Mouse (Mus musculus) layer of hippocampus, adult 9-10 months (tissue): Measurements from ENCODE around the gene Atf4.

Source experiments
- DNase-seq: peaks from one replicate; pipeline ENCODE4 v3.0.0; 2022; ENCODE audit warnings: low spot score

Atf4 gene

DNA sequence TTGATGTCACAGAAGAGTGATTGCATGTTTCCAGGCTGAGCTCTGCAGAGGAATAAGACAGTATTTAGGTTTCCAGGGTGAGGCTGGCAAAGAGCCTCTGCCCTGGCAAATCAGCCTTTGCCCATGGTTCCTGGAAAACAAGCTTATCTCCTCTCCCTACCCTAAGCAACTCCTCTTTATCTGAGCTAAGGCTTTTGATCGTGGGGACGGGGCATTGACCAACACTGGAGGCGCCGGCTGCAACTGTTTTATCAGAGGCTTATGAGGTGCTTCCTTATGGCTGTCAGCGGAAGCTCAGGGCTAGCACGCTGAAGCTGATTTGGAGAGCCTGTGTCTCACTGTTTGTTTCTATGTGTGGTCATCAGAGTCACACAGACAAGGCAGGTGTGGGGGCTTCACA lies 4.4 kb upstream of the Atf4 start:
- DNase-seq, result no peak

DNA sequence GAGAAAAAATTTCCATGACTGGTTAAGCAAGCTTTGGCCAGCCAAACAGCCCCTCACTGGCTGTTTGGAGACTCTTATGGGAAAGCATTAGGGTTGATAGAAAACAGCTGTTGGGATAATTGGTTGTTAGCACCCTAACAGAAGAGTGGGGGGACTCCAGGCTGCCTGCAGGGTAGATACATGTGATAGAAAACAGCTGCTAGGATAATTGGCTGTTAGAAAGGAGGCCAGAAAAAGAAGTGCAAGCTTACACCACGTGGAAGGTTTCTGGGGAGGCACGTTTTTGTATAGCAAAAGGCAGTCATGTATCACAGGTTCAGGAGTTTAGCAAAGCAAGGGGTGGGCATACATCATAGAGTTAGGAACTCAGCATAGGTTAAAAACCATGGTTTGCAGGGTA lies 1.5 kb upstream of the Atf4 start:
- no peak for DNase-seq

DNA sequence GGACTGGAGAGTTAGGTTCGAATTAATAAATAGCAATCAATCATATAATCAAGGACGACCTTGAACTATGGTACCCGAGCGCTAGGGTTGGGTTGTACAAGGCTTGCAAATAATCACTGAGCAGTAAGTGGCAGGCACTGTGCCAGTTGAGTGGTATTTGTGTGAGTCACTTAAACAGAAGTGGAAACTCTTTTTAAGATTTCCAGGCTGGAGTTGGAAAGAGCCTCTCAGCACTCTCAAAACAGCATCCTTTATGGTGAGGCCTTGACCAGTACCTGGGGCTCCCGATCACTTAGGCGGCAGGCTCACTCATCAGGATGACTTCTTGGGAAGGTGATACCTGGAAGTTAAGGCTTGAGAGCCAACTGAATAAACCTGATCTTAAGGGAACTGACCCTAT lies 777 bp upstream of the Atf4 start:
- DNase-seq, result no peak

DNA sequence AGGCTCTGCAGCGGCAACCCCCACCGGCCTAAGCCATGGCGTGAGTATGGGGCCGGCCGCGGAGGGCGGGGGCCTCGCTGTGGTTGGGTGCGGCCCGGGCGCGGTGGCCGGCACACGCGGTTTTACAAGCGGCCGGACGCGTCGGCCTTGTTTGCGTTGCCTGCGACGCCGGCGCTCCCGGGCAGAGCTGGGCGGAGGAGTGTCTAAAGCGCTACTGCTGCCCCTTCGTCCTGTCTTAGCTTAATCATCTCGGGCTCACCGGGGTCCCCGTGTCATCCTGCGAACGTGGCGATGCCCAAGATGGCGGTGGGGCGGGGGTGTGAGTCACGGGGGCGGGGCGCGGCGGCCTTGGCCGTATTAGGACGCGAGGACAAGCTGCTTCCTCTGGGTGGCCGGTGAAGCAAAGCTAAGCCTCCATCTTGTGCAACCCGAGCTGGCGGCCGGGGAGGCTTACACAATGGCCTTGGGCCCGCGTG lies 700 bp downstream of the Atf4 start:
- DNase-seq, result no peak

DNA sequence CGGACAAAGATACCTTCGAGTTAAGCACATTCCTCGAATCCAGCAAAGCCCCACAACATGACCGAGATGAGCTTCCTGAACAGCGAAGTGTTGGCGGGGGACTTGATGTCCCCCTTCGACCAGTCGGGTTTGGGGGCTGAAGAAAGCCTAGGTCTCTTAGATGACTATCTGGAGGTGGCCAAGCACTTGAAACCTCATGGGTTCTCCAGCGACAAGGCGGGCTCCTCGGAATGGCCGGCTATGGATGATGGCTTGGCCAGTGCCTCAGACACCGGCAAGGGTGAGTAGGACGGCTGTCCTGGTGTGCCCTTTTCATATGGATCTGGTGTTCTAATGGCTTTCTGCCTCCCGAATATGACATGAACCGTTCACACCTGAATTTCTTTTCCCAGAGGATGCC lies 1.3 kb downstream of the Atf4 start:
- no peak for DNase-seq

DNA sequence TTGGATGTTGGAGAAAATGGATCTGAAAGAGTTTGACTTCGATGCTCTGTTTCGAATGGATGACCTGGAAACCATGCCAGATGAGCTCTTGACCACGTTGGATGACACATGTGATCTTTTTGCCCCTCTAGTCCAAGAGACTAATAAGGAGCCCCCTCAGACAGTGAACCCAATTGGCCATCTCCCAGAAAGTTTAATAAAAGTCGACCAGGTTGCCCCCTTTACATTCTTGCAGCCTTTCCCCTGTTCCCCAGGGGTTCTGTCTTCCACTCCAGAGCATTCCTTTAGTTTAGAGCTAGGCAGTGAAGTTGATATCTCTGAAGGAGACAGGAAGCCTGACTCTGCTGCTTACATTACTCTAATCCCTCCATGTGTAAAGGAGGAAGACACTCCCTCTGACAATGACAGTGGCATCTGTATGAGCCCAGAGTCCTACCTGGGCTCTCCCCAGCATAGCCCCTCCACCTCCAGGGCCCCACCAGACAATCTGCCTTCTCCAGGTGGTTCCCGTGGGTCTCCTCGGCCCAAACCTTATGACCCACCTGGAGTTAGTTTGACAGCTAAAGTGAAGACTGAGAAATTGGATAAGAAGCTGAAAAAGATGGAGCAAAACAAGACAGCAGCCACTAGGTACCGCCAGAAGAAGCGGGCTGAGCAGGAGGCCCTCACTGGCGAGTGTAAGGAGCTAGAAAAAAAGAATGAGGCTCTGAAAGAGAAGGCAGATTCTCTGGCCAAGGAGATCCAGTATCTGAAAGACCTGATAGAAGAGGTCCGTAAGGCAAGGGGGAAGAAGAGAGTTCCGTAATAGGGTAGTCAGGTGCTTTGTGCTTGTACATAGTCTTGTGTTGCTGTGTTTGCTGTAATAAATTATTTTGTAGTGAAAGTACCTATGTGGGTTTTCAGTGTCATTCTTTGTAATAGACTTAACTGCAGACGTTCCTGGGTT lies 1.9 kb downstream of the Atf4 start:
- no peak for DNase-seq

DNA sequence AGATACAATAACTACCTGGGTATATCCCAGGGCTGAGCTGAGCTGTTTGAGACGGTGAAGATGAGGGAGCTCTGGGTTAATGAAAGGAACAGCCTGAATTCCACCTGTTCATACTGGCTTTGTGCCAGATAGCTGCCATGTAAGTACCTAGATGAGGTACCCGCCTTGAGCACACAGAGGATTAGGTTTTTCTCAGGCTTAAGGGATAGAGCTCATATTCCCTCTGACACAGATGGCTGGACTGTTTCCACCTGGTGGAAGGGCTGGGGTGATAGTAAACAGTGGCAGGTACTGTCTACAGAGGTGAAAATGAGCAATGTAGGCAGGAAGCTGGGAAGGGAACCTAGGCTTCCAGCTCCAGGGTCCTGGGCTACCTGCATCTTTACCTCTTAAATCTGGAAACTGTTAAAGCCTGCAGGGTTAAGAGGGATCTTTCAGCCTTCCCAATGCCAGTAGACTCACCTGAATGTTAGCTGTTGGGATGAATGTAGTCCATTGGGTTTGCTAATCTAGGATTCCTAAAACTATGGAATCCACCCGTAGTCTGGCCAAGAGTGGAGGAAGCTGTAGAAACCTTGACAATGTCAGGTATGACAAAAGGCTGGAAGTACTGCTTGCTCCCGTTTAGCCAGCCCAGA lies 2.7 kb downstream of the Atf4 start:
- DNase-seq, result no peak

DNA sequence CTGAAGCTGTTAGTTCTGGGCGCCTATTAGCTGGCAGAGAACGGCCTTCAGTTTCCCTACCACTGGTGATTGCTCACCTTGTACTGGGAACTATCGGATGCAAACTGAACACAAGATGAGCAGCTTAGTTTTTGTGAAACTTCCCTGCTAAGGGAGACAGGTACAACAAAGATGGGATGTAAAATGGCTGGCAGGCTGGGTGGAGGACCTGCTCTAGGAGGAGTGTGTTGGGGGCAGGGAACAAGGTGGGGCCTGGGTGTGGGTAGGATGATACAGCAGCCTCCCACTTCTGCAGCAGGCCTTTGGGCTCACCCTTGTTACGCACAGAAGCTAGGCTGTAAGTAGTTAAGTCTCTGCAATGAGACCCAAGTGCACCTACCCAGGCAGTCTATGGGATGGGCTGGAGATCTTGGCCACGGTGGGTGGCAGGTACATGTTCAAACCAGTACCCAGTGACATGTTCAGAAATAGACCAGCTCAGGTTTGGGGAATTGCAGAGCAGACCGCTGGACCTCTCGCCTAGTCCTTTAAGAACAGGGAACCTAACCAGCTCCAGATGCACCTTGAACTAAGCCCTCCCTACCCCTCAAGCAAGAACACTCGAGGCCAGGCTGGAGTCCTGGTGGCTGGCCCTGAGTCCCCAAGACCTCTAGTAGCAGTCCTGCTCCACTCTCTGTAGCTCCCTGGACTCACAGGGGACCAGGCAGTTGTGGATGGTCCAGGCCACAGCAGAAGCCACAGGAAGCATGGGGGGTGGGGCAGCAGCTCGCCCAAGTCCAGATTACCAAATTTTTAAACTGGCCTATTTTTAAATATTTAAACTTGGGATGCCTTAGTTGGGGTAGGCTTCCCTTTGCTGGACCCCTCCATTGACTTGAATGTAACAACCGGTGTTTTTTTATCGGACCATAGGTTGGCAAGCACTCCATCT lies 3.5 kb downstream of the Atf4 start:
- DNase-seq, result no peak

DNA sequence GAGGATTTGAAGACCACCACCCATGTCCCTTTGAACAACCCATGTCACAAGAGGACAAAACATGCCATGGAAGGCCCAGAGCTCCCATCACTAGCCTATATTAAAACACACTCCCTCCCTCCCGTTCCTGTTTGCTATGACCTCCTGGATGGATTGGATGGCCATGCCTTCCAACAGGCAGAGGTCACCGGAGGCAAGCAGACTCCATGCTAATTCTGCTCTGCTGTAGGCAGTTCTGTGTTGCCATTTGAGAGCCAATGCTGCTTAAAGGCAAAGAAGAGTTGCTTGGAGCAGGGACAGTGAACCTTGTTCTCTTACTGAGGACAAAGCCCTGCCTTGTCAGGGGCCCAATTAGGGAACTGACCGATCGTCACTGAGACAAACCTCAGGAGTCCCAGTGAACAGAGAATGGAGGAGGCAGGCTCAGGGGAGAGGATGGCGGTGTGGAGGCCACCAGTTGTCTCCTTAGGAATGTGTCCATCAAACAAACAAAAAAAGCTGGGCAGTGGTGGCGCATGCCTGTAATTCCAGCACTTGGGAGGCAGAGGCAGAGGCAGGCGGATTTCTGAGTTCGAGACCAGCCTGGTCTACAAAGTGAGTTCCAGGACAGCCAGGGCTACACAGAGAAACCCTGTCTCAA lies 4.5 kb downstream of the Atf4 start:
- DNase-seq, result no peak

DNA sequence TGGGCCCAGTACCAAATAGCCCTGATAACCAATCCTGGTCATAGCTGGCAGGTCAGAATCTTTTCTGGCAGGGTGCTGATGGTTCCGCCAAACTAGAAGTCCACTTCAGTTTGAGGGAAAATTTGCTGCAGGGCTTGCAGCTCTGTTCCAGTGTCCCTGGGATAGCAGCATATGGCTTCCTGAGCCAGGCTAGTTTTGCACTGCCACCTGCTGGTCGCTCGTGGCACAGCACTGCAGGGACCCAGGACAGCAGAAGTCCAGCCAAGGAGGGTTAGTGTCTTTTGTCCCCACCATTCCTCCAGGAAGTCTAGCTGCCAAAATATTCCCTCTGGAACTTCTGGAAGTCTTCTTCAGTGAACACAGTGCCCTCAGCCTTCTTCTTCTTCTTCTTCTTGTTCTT lies 5.7 kb downstream of the Atf4 start:
- DNase-seq, result peak; percentile 72

DNA sequence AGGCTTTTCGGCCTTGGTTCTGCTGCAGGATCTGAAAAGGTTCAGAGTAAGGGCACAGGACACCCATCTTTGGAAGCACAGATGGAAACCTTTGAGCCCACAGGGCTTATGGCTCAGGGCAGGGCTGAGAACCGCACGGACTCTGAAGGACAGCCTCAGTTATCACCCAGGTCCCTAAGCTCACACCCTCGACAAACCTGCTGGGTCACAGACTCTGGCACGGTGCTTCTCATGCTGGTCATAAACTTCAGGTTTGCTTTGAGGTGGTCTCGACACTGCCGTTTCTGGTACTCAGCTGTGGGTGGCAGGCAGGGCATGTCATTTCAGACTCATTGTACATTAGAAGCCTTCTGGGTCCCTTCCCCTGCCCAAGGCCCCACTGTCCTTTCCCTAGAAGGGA lies 6.1 kb downstream of the Atf4 start:
- no peak for DNase-seq

DNA sequence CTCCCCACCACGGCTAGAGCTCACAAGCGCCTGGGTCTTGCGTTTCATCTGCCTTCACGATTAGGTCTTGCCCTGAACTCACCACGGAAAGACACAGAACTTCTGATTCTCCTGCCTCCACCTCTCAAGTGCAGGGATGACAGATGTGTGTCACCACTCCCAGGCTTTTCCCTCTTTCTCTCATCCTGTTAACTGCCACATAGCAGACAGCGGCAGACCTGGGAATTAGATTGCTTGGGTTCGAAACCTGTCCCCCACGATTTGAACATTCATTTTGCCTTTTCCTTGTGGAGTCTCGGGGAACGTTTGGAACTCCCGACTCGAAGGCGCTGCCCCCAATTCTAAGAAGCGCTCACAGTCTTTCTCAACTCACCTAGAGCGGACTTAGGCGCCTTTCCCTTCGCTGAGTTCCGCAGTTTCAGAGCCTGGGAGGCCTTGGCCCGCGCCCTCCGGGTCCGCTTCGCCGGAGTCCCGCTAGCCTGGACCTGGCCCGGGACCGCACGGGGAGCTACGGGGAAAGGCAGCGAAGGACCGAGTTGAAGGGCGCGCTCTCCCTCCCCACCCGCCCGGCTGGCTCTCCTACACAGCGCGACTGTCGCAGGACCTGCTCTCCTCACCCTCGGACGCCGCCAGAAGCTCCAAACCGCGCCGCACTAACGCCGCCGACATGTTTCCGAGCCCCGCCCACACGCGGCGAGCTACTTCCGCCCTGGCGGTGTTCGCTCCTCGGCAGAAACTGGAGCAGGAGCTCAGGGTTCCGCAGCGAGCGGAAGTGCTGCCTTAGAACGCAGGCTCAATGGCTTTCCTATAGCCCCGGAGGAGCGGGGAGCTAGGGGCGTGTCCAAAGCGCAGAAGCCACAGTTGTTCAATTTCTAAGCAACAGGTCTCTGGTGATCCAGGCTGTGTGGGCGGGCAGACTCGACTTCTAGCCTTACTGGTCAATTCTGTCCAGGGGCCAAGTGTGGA lies 8.9 kb downstream of the Atf4 start, which contains the start of gene Rps19bp1:
Gene Rps19bp1, minus strand, starts transcription at position 706 of the 966 bp plus-strand sequence.
- peak; percentile 67 for DNase-seq

DNA sequence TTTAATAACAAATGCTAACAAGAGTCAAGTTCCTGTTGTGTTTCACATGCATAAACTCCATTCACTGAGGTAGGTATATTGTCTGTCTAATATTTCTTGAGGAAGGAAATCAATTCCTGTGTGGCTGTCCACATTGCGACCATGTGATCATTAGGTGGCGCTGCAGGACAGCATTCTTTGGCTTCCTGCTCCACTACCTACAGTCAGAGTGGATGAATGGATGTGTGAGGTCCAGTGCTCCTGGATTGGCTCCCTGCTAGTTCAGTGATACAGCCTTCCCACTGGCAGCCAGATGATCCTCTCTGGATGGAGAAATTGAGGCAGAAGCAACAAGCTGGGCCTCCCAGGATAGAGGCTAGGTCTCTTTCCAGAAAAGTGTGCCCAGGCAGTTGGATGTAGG lies 11.3 kb downstream of the Atf4 start:
- DNase-seq, result peak; percentile 85

DNA sequence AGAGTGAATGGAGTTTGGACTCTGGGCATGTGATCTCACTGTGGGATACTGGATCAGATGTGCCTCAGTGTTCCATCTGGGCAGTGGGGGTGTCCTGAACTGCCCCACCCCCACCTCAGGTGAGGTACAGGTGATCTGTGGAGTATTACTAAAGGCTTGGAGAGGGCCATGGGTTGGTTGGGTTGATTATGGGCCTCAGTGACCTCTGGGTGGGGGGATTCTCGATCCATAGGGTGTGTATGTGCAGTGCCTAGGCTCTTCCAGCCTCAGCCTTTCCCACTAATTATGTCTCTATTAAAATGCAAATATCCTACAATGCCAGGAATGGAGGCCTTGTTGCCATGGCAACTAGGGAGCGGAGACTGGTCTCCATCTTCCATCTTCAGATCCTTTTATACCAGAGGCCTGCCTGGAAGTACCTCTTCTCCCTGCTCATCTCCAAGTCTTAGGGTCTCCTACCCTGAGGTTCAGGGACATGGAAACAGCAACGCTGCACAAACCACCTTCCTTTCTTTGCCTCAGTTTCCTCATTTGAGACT lies 16.9 kb downstream of the Atf4 start:
- no peak for DNase-seq

DNA sequence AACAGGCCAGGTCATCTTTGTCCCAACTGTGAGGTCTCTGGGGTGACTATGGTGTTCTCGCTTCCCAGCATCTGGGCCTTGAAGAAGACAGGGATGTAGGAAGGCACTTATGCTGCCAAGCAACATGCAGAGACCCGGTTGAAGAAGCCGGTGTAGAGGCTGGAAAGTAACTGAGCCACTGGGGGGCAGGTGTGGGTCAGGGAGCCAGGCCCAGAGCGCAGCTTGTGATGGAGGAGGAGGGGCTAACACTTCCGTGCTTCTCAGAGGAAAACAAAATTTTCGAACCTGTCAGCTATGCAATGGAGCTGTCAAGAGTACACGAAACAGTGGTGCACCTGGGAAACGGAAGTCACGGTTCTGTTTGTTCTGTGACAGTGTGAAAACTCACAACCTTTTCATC lies 22.1 kb downstream of the Atf4 start:
- no peak for DNase-seq

DNA sequence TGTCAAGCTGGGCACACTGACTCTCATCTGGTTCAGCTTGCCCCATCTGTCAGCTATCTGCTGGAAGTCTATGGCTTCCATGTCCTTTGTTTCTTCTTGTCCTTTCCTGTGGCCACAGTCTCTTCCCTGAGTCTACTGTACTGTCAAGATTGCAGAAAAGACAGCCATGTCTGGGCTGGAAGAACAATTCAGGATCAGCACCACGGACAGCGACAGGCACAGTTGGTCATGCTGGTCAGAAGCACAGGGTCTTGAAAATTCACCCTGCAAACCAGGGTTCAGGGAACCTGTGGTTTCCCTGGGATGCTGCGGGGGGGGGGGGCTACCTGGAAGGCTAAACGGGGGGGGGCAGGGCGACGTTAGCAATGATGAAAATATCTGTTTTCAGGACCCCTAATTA lies 22.6 kb downstream of the Atf4 start:
- DNase-seq, result no peak

DNA sequence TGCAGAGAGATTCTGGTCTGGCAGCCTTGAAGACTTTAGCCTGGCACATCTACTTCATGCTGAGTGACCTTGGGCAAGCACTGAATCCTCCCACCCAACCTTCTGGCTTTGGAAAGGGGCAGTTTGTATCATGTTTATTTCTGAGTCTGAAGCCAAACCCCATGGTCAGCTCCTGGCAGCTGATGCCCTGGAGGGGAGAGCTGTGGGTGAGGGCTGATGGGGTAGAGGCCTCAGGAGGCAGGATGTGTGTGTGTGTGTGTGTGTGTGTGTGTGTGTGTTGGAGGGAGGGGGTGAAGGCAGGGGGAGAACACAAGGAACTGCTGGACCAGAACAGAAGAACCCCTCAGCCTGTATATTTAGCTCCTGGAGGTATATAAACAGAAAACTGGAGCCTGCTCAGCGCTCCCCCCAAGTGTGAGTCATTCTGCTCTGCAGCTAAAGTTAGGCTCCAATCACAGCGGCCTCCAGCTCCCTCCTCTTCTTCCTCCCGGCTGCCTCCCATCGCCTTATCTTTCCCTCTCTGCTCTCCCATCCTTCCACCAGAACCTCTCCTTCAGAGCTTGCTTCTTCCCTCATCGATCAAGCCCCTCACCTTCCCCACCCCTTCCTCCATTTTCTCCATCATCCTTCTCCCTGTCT lies 23.3 kb downstream of the Atf4 start:
- no peak for DNase-seq

DNA sequence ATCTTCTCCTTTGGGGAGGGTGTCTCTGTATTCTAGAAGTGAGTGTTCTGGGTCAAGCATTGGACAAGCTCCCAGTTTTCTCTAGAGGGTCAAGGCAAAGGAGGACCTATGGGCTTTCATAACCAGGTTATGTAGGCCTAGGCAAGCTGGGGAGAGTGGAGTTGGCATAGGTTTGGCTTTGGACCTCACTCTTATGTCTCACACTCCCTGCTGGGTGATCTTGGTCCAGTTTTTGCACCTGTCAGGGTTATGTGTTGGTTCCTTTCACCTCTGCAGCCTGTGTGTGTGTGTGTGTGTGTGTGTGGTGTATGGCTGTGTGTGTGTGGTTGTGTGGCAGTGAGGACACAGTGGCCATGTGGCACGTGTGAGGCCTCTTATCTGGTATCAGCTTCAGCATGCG lies 24.1 kb downstream of the Atf4 start:
- no peak for DNase-seq

DNA sequence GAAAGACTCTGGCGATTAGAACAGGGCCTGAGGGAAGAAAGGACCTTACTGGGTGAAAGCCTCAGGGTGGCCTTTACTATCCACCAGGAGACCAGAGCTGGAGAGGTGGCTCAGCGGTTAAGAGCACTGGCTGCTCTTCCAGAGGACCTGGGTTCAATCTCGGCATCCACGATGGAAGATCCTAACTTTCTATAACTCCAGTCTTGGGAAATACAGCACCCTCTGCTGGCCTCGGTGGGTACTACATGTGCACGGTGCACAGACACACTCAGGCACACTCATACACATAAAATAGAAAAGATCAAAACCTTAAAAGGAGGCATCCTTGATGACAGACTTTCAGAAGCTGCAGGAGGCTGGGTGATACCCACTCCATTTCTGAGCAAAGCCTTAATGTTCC lies 25.7 kb downstream of the Atf4 start:
- DNase-seq, result no peak
